Mouse (Mus musculus) heart, adult 2 months (tissue): ENCODE measurements around the gene Tent5c. TPM values are rescaled to one million over a fixed set of nuclear protein-coding genes. Genes with fewer than 3 reads are reported as not detected.

Experiments used
- DNase-seq, 2 experiments: peaks; one replicate each; pipeline ENCODE4 v3.0.0; 2021
- H3K27ac ChIP-seq: fragments of 200-600 bp; 2 replicates; pipeline ENCODE4 v1.8.1; 2022
- H3K27me3 ChIP-seq: fragments of 200-500 bp; 2 replicates; pipeline ENCODE4 v1.6.1; 2012; ENCODE audit warnings: mild to moderate bottlenecking, low read length, inconsistent platforms, mixed read lengths; ENCODE audit not compliant: control insufficient read depth, insufficient read depth
- H3K36me3 ChIP-seq: fragments of 200-500 bp; 2 replicates; pipeline ENCODE4 v1.6.1; 2012; ENCODE audit warnings: low read length, inconsistent platforms; ENCODE audit not compliant: control insufficient read depth, insufficient read depth
- H3K4me1 ChIP-seq: fragments of 200-500 bp; 2 replicates; pipeline ENCODE4 v1.6.1; 2011; ENCODE audit warnings: low read length; ENCODE audit not compliant: control insufficient read depth, insufficient read depth
- H3K4me3 ChIP-seq: fragments of 200-600 bp; 2 replicates; pipeline ENCODE4 v1.8.1; 2022
- H3K79me2 ChIP-seq: fragments of 200-500 bp; replicated peaks from 2 replicates; pipeline ENCODE4 v1.6.1; 2012; ENCODE audit warnings: mild to moderate bottlenecking, inconsistent platforms, low read length, moderate library complexity, mixed read lengths; ENCODE audit not compliant: control insufficient read depth, insufficient read depth
- H3K9ac ChIP-seq: fragments of 200-500 bp; 2 replicates; pipeline ENCODE4 v1.6.1; 2012; ENCODE audit warnings: low read depth, mild to moderate bottlenecking, control low read depth, inconsistent platforms, low read length, mixed read lengths
- CTCF ChIP-seq: fragments of 200-600 bp; IDR thresholded peaks from 2 replicates; pipeline ENCODE4 v1.8.1; 2022; ENCODE audit warnings: antibody characterized with exemption, mild to moderate bottlenecking, moderate library complexity
- EP300 ChIP-seq: fragments of 200-500 bp; IDR thresholded peaks from 2 replicates; pipeline ENCODE4 v1.6.1; 2011; ENCODE audit warnings: low read depth, low read length, control low read depth; ENCODE audit not compliant: insufficient read depth
- POLR2A ChIP-seq: fragments of 200-500 bp; IDR thresholded peaks from 2 replicates; pipeline ENCODE4 v1.6.1; 2011; ENCODE audit warnings: mild to moderate bottlenecking, low read depth, low read length, control low read depth; ENCODE audit not compliant: insufficient read depth
- WGBS: fragments of 180-500 bp; shearing (Covaris S2); methylation state at CpG from one replicate; pipeline ENCODE4 v1.1.7; 2018; 5-methylcytosine and 5-hydroxymethylcytosine counted together
- intact Hi-C: fragments of 180-260 bp; cut with DNase I; formaldehyde crosslinking; loops from one replicate; pipeline ENCODE4 v1.15.1; 2025
- long read RNA-seq: library from polyadenylated mRNA; stranded (forward); transcript quantifications from one replicate; pipeline ENCODE4 v2.0.0, GENCODE M21; 2021
- polyA plus RNA-seq: library from polyadenylated mRNA; depleted of rRNA; stranded (reverse); fragments of >200 nt; gene quantifications from 2 replicates; pipeline ENCODE4 v1.2.3, GENCODE M21; 2012; rRNA removed
- total RNA-seq, 2 experiments: library from RNA; stranded (reverse); gene quantifications; 2 replicates each; pipeline ENCODE4 v1.2.3; 2021

Gene Tent5c
- total RNA-seq (10 to 100 TPM; 14.9 to 96.7 TPM), polyA plus RNA-seq (3.9 and 20.8 TPM in 2 replicates)
- long read RNA-seq, full-length matches to known transcripts: 7 of 28 reads
- long read RNA-seq, partial matches to known transcripts: 0 of 28 reads
- long read RNA-seq, other reads (novel, unspliced or antisense): 21 of 28 reads

DNA sequence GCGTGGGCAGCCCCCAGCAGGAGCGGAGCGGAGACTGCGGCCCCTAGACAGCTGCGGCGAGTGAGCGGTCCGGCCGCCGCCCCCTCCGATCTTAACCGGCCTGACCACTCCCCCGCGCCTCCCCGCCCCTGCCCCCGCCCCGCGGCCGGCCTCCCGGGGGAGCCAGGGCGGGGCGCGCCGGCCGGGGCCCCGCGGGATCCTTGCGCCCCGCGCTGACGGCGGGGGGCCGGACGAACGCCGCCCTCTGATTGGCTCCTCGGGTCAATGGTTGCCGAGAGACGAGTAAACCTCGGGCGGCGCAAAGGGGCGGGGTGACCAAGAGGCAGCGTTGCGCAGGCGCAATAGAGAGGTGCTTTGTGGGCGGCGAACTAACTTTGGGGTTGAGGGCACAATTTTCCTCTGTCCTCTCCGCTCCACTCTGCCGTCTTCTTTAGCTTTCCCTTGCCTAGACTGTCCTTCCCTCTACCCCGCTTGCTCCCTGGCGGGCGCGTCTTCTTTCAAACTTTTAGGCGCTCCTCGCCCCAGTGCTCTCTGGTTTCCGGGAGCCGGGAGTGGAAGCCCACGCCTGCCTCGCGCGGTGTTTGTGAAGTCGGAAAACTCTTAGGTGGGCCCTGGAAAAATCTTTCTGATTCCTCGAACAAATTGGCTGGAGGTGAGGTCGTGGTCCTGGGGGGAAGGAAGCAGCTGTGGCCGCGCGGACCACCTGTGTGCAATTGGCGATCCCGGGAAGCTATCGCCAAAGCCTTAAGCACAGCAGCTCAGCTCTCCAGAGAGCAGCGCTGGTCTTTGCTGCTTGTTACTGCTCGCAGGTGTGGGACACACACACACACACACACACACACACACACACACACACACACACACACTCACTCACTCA, at the start of gene Tent5c:
Gene Tent5c (minus strand): TSS at position 192 of the 877 bp plus-strand sequence.
- intact Hi-C loops: loop anchor here (2.0 to 10.0 kb wide), 2 partner anchors 199 to 435 kb away; partner anchors contain the start of gene Trim45

DNA sequence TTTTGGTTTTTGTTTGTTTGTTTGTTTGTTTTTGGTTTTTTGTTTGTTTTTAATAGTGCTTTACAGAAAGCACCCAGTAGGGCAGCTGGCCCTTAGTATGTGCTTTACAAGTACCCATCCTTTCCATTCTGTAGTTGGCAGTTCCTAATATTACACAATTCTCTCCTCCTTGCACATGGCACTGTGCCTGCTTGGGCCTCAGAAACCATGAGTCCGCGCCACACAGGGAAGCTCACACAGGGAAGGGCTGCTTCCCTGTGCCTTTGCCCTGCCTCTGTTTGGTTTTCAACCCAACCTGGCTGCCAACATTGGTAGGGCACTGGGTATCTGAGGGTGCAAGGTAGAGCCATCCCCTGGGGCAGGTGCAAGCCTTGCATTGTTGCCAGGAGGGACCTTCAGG, 47.6 kb upstream of the Tent5c start:
- intact Hi-C loops: no loop called here
- no peak overlapping the region for H3K4me3 ChIP-seq
- H3K27me3 ChIP-seq: no peaks in the 10 kb centered on the region

More for the DNA sequence above, at the start of gene Tent5c:
- H3K36me3 ChIP-seq: no peaks in the 10 kb centered on the region
- TF ChIP-seq POLR2A: peak; percentile 19; the same call in 1 of the 2 replicates
- no peak for TF ChIP-seq EP300
- under 1% methylated on average over 70 of the region's 73 CpGs for WGBS
- H3K4me3 ChIP-seq: peak within 1 kb of the TSS; percentile 87
- peaks cover 3% of the 10 kb centered on the region; the same call in 1 of the 2 replicates for H3K4me1 ChIP-seq
- no peaks in the 10 kb centered on the region for H3K27me3 ChIP-seq
- peak within 1 kb of the TSS; percentile 62 for H3K27ac ChIP-seq
- peak; percentile 95 to 97 for DNase-seq
- peak within 1 kb of the TSS; percentile 72 for H3K9ac ChIP-seq
- no peaks in the 10 kb centered on the region for H3K79me2 ChIP-seq

DNA sequence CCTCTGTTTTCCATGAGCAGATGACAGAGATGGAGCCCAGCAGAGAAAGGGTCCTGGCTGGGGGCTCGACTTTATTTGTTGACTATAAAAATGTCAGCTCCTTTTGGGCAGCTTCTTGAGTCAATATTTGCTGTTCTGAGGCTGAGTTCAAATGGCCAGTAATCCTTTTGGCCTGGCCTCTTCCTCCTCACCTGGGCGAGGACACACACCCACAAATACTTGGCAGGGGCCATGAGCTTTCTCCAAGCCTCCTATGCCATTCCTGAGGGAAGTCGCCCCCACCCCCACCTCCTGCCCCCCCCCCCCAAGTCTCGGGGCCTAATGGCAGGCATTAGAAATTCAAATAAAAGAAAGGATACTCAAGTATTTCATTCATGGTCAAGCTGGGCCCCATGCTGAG, 46.8 kb upstream of the Tent5c start:
- H3K27ac ChIP-seq: no peak overlapping the region
- no peak overlapping the region for H3K4me3 ChIP-seq
- no peak for DNase-seq
- H3K4me1 ChIP-seq: no peaks in the 10 kb centered on the region
- H3K79me2 ChIP-seq: no peaks in the 10 kb centered on the region
- intact Hi-C loops: no loop called here
- no peak for TF ChIP-seq EP300
- no peak for TF ChIP-seq POLR2A
- no peak for TF ChIP-seq CTCF
- H3K36me3 ChIP-seq: no peaks in the 10 kb centered on the region
- H3K27me3 ChIP-seq: no peaks in the 10 kb centered on the region
- no peak overlapping the region for H3K9ac ChIP-seq
- 66% methylated on average over 4 of the region's 4 CpGs for WGBS

More for the DNA sequence above, 47.6 kb upstream of the Tent5c start:
- DNase-seq: no peak
- Histone ChIP-seq H3K36me3 (no peaks in the 10 kb centered on the region), H3K9ac (no peak overlapping the region), H3K4me1 (no peaks in the 10 kb centered on the region), H3K79me2 (no peaks in the 10 kb centered on the region), H3K27ac (no peak overlapping the region)
- TF ChIP-seq CTCF (no peak), EP300 (no peak), POLR2A (no peak)
- WGBS: 89% methylated on average over 2 of the region's 2 CpGs

DNA sequence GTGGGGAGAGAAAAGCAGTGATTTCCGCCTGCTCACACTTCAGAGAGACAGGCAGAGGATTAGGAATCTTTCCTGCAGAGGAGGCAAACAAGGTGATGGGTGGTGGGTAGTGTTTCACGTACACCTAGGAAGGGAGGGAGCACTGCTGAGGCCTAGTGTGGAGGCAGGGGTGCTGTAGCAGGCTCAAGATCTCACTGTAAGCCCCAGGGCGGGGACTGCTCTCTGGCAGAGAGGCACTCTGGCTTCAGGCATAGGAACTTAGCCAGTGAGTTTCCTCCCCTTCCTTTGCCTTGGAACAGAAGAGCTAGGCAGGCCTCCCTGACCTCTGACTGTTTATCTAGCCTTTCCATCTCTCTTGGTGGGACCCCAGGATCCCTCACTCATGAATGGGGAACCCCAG, 46.2 kb upstream of the Tent5c start:
- DNase-seq: no peak
- no peaks in the 10 kb centered on the region for H3K27me3 ChIP-seq
- intact Hi-C loops: no loop called here
- no peaks in the 10 kb centered on the region for H3K4me1 ChIP-seq
- no peaks in the 10 kb centered on the region for H3K79me2 ChIP-seq
- H3K9ac ChIP-seq: no peak overlapping the region
- no peak for TF ChIP-seq CTCF
- no peak for TF ChIP-seq EP300
- TF ChIP-seq POLR2A: no peak
- WGBS: 70% methylated on average over 3 of the region's 3 CpGs
- H3K27ac ChIP-seq: no peak overlapping the region
- H3K4me3 ChIP-seq: no peak overlapping the region
- no peaks in the 10 kb centered on the region for H3K36me3 ChIP-seq

DNA sequence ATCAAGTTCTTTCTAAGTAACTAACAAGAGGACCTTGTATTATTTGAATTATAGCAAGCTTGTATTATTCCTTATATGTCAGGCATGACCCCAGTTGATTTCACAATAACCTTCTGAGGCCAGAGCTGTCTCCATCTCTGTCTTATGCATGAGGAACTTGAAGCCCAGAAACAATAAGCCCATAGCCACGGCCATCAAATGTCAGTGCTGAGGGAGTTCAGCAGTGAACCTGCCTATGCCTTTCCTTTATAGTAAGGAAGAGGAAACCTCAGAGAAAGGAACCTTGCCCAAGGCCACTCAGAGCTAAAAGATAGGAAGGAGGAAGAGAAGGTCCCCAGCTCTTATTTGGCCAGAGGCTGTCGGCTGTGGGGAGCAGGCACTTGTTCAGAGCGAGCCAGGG, 45.3 kb upstream of the Tent5c start:
- no peaks in the 10 kb centered on the region for H3K36me3 ChIP-seq
- no peak overlapping the region for H3K27ac ChIP-seq
- no peaks in the 10 kb centered on the region for H3K4me1 ChIP-seq
- DNase-seq: no peak
- WGBS: 67% methylated on average over 3 of the region's 3 CpGs
- H3K27me3 ChIP-seq: no peaks in the 10 kb centered on the region
- intact Hi-C loops: no loop called here
- no peak overlapping the region for H3K9ac ChIP-seq
- no peaks in the 10 kb centered on the region for H3K79me2 ChIP-seq
- no peak for TF ChIP-seq EP300
- no peak for TF ChIP-seq CTCF
- no peak for TF ChIP-seq POLR2A
- H3K4me3 ChIP-seq: no peak overlapping the region

DNA sequence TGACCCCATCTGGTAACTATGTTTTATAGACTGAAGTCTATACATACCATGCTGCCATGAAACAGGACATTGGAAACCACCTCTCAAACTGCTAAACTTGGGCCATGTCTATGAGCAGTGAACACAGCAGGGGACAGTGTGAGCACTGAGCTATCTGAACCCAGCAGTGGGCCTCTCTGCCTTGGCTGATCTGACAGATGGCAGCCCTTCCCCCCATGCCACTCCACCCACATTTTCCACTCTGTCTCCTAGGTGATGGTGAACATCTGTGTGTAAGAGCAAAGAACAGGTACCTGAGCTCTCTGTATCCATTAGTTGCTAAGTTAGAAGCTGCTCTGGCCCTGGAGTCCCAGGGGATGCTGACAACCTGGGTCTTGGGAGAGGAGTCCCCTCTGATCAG, 44.3 kb upstream of the Tent5c start:
- no peak overlapping the region for H3K4me3 ChIP-seq
- H3K9ac ChIP-seq: no peak overlapping the region
- no peaks in the 10 kb centered on the region for H3K4me1 ChIP-seq
- DNase-seq: no peak
- H3K27me3 ChIP-seq: no peaks in the 10 kb centered on the region
- H3K36me3 ChIP-seq: no peaks in the 10 kb centered on the region
- no peak overlapping the region for H3K27ac ChIP-seq
- intact Hi-C loops: no loop called here
- no peaks in the 10 kb centered on the region for H3K79me2 ChIP-seq
- TF ChIP-seq EP300: no peak
- TF ChIP-seq CTCF: no peak
- TF ChIP-seq POLR2A: no peak
